9 mouse cellular contexts compared by ENCODE assay signal in the genomic region with DNA sequence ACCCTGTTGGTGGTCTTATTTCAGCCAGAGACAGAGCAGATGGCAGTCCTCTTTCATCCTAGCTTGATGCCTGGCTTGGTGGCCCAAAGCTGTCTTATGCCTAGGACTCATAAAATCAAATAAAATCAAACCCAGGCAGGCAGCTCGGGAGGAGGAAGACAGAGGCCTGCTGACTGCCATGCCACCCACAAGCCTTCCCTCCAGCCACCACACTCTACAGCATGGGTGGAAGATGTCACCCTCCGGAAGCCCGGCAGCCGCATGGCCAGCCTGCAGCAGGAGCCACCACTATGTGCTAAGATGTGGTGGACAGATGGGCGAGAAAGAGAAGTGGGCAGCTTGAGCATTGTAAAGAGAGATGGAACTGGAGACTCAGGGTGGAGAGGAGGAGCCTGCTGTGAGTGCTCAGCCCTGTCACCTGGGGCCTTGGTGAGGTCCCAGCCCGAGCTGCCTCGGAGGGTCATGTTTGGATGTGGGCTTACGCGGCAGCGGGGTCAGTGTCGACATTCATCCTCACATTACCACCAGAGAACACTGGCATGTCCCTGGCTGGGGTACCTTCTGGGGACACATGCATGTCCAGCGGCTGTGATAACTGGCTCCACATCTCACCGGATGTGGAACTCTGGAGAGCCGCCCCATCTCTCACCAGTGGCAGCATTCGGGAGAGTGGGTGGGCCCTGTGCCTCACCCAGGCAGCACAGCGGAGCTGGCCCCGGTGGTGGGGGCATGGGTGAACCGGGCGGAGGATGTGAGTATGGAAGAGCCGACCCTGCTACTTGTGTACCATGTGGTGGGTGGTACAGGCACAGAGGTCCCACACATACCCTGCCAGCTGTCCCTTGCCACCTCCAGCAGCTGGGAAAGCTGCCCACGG. TPM values are rescaled to one million over a fixed set of nuclear protein-coding genes. Genes with fewer than 3 reads are reported as not detected.
A peak's percentile ranks its signal among the peaks of the same experiment; 100 is the strongest.
DNase-seq lines count a peak whose midpoint lies in the region; ATAC-seq lines count a peak whose summit lies in the region.
"Had no signal": no experiment of that assay in that cellular context is flagged by ENCODE, and none has a peak within 500 bp of the region (broad histone marks: within the 10 kb centered on the region; RNA-seq: fewer than 3 reads in every experiment).

No protein-coding gene starts in this region.

- no peak overlapping the region for H3K9ac ChIP-seq in heart, embryonic 12.5 days
- H3K9ac ChIP-seq in midbrain, embryonic 13.5 days (replicated peaks): no peak overlapping the region
- no peak overlapping the region for H3K9ac ChIP-seq in forebrain, embryonic 15.5 days (replicated peaks)
- H3K9ac ChIP-seq in neural tube, embryonic 12.5 days: no peak overlapping the region

- H3K9me3 ChIP-seq in heart, embryonic 12.5 days (replicated peaks): 0 out of 2 replicates have a peak, but pooled peaks cover under 1% of the 10 kb centered on the region
- no peaks in the 10 kb centered on the region for H3K9me3 ChIP-seq in midbrain, embryonic 10.5 days (replicated peaks)
- no peaks in the 10 kb centered on the region for H3K9me3 ChIP-seq in midbrain, embryonic 13.5 days
- no peaks in the 10 kb centered on the region for H3K9me3 ChIP-seq in forebrain, embryonic 15.5 days
- no peaks in the 10 kb centered on the region for H3K9me3 ChIP-seq in neural tube, embryonic 12.5 days

- 31% methylated on average over 21 of the region's 21 CpGs for WGBS in heart, embryonic 12.5 days
- 48% methylated on average over 21 of the region's 21 CpGs for WGBS in midbrain, embryonic 10.5 days
- WGBS in midbrain, embryonic 13.5 days: 39% methylated on average over 21 of the region's 21 CpGs
- 45% methylated on average over 21 of the region's 21 CpGs for WGBS in forebrain, embryonic 15.5 days
- WGBS in neural tube, embryonic 12.5 days: 39% methylated on average over 21 of the region's 21 CpGs

- H3K4me1 ChIP-seq in heart, embryonic 12.5 days (replicated peaks): 0 out of 2 replicates have a peak, but pooled peaks cover 4% of the 10 kb centered on the region
- peaks cover 12% of the 10 kb centered on the region; the same call in 1 of the 2 replicates for H3K4me1 ChIP-seq in midbrain, embryonic 10.5 days
- peaks cover 3% of the 10 kb centered on the region; the same call in 1 of the 2 replicates for H3K4me1 ChIP-seq in midbrain, embryonic 13.5 days (replicated peaks)
- peaks cover 7% of the 10 kb centered on the region for H3K4me1 ChIP-seq in forebrain, embryonic 15.5 days
- H3K4me1 ChIP-seq in neural tube, embryonic 12.5 days: no peaks in the 10 kb centered on the region

- peak overlapping the region; percentile 54 for H3K4me2 ChIP-seq in heart, embryonic 12.5 days
- no peak overlapping the region for H3K4me2 ChIP-seq in midbrain, embryonic 13.5 days (replicated peaks)
- no peak overlapping the region for H3K4me2 ChIP-seq in forebrain, embryonic 15.5 days (replicated peaks)
- H3K4me2 ChIP-seq in neural tube, embryonic 12.5 days (replicated peaks): peak overlapping the region; percentile 20; the same call in 1 of the 2 replicates

- DNase-seq in heart, postnatal 14 days: no peak
- no peak for DNase-seq in midbrain, embryonic 10.5 days (ENCODE audit: low spot score)
- DNase-seq in spleen, postnatal 4 days (ENCODE audit: low spot score in 2 of 2): no peak
- DNase-seq in gastrocnemius, postnatal 10 days: no peak

- H3K36me3 ChIP-seq in heart, embryonic 12.5 days: no peaks in the 10 kb centered on the region
- H3K36me3 ChIP-seq in midbrain, embryonic 10.5 days: no peaks in the 10 kb centered on the region
- H3K36me3 ChIP-seq in midbrain, embryonic 13.5 days: no peaks in the 10 kb centered on the region
- H3K36me3 ChIP-seq in forebrain, embryonic 15.5 days: no peaks in the 10 kb centered on the region
- no peaks in the 10 kb centered on the region for H3K36me3 ChIP-seq in neural tube, embryonic 12.5 days
- H3K36me3 ChIP-seq: G1E had no signal

- peak overlapping the region; percentile 12; the same call in 1 of the 2 replicates for H3K4me3 ChIP-seq in heart, embryonic 12.5 days
- peak overlapping the region; percentile 24 for H3K4me3 ChIP-seq in midbrain, embryonic 10.5 days
- H3K4me3 ChIP-seq in midbrain, embryonic 13.5 days (replicated peaks): no peak overlapping the region
- H3K4me3 ChIP-seq in forebrain, embryonic 15.5 days: no peak overlapping the region
- no peak overlapping the region for H3K4me3 ChIP-seq in neural tube, embryonic 12.5 days

- intact Hi-C loops in heart, postnatal 14 days (cut with DNase I): no loop called here

- H3K27ac ChIP-seq in heart, embryonic 12.5 days (ENCODE audit: poor library complexity, severe bottlenecking): no peak overlapping the region
- H3K27ac ChIP-seq in midbrain, embryonic 10.5 days (replicated peaks): no peak overlapping the region
- H3K27ac ChIP-seq in midbrain, embryonic 13.5 days: no peak overlapping the region
- H3K27ac ChIP-seq in forebrain, embryonic 15.5 days (replicated peaks): no peak overlapping the region
- no peak overlapping the region for H3K27ac ChIP-seq in neural tube, embryonic 12.5 days

- peaks cover 10% of the 10 kb centered on the region for H3K27me3 ChIP-seq in heart, embryonic 12.5 days (replicated peaks)
- H3K27me3 ChIP-seq in midbrain, embryonic 10.5 days (ENCODE audit: low read depth, poor library complexity, severe bottlenecking): peaks cover 5% of the 10 kb centered on the region; the same call in 1 of the 2 replicates
- H3K27me3 ChIP-seq in midbrain, embryonic 13.5 days: no peaks in the 10 kb centered on the region
- no peaks in the 10 kb centered on the region for H3K27me3 ChIP-seq in forebrain, embryonic 15.5 days
- no peaks in the 10 kb centered on the region for H3K27me3 ChIP-seq in neural tube, embryonic 12.5 days (replicated peaks)

- ATAC-seq in heart, embryonic 12.5 days (ENCODE audit: insufficient number of reproducible peaks, low FRiP score): no peak
- ATAC-seq in midbrain, embryonic 13.5 days: no peak
- ATAC-seq in forebrain, embryonic 15.5 days (replicated peaks): peak; percentile 26; the same call in 1 of the 2 replicates
- no peak for ATAC-seq in neural tube, embryonic 12.5 days (ENCODE audit: low FRiP score, low read depth)

RNA-seq across cellular contexts. Expression of a gene that starts 29.9 kb away (rescaled TPM):
- polyA plus RNA-seq in heart, embryonic 12.5 days (2016; fragmentation: Nextera tagmentation; extraction: Ambion mirVana): 0.32 TPM in 2 replicates
- total RNA-seq in heart, postnatal 14 days (2021): 1 to 10 TPM; 6.7 to 8.5 TPM
- polyA plus RNA-seq in midbrain, embryonic 10.5 days (2016; fragmentation: Nextera tagmentation; extraction: Ambion mirVana): 1.4 and 2.2 TPM in 2 replicates
- polyA plus RNA-seq in midbrain, embryonic 13.5 days (2015; fragmentation: Nextera tagmentation; extraction: Ambion mirVana): 12.7 and 14.9 TPM in 2 replicates
- 11.9 and 14.6 TPM in 2 replicates for polyA plus RNA-seq in forebrain, embryonic 15.5 days (2015; fragmentation: Nextera tagmentation; extraction: Ambion mirVana)
- 5.5 and 7.6 TPM in 2 replicates for polyA plus RNA-seq in neural tube, embryonic 12.5 days (2016; fragmentation: Nextera tagmentation; extraction: Ambion mirVana)
- total RNA-seq in gastrocnemius, postnatal 10 days (2021): under 1 TPM; 0.49 to 0.88 TPM
- polyA plus RNA-seq: G1E had no signal

Comparison
In these comparisons a context has a peak if more than half of its experiments do, and no peak if none do; other contexts are left out.
1. H3K4me3 ChIP-seq: peak in heart, embryonic 12.5 days (single experiment) and midbrain, embryonic 10.5 days (single experiment); none in midbrain, embryonic 13.5 days (single experiment), forebrain, embryonic 15.5 days (single experiment) and neural tube, embryonic 12.5 days (single experiment).
2. H3K4me2 ChIP-seq: peak in heart, embryonic 12.5 days (single experiment) and neural tube, embryonic 12.5 days (single experiment); none in midbrain, embryonic 13.5 days (single experiment) and forebrain, embryonic 15.5 days (single experiment).